Comparison of ENCODE assay signal across 8 mouse cellular contexts in genomic region chr2:157204366-157205218, GRCm38 (mm10). TPM values are rescaled to one million over a fixed set of nuclear protein-coding genes. Genes with fewer than 3 reads are reported as not detected.
A peak's percentile ranks its signal among the peaks of the same experiment; 100 is the strongest.
DNase-seq lines count a peak whose midpoint lies in the region; ATAC-seq lines count a peak whose summit lies in the region.

Gene Rbl1 (minus strand): TSS chr2:157204534.

- no peaks in the 10 kb centered on the region for H3K36me3 ChIP-seq in embryonic facial prominence, embryonic 14.5 days (ENCODE audit: control insufficient read depth, insufficient read depth, low read length)
- no peaks in the 10 kb centered on the region; the same call in 1 of the 2 replicates for H3K36me3 ChIP-seq in kidney, embryonic 14.5 days (ENCODE audit: control insufficient read depth, insufficient read depth, low read length)
- H3K36me3 ChIP-seq in limb, embryonic 15.5 days, result no peaks in the 10 kb centered on the region

- H3K9me3 ChIP-seq in embryonic facial prominence, embryonic 14.5 days (ENCODE audit: control insufficient read depth, low read length), result peaks cover 4% of the 10 kb centered on the region; the same call in 1 of the 2 replicates
- no peaks in the 10 kb centered on the region for H3K9me3 ChIP-seq in kidney, embryonic 14.5 days (ENCODE audit: control insufficient read depth, low read length)
- H3K9me3 ChIP-seq in limb, embryonic 15.5 days, result 0 out of 2 replicates have a peak, but pooled peaks cover 4% of the 10 kb centered on the region

- no peaks in the 10 kb centered on the region for H3K27me3 ChIP-seq in embryonic facial prominence, embryonic 14.5 days (replicated peaks; ENCODE audit: control insufficient read depth, insufficient read depth, low read length)
- H3K27me3 ChIP-seq in kidney, embryonic 14.5 days (ENCODE audit: control insufficient read depth, insufficient read depth, low read length), result no peaks in the 10 kb centered on the region
- no peaks in the 10 kb centered on the region for H3K27me3 ChIP-seq in limb, embryonic 15.5 days

- H3K4me3 ChIP-seq in embryonic facial prominence, embryonic 14.5 days (ENCODE audit: low read depth, low read length), result peak within 1 kb of the TSS; percentile 75
- H3K4me3 ChIP-seq in kidney, embryonic 14.5 days (ENCODE audit: low read length), result peak within 1 kb of the TSS; percentile 75
- H3K4me3 ChIP-seq in limb, embryonic 15.5 days, result peak within 1 kb of the TSS; percentile 82

- peak; percentile 89 for ATAC-seq in embryonic facial prominence, embryonic 14.5 days (ENCODE audit: low read depth)
- peak; percentile 85 for ATAC-seq in kidney, embryonic 14.5 days (ENCODE audit: low FRiP score, low TSS enrichment)
- peak; percentile 86 for ATAC-seq in limb, embryonic 15.5 days (ENCODE audit: insufficient number of reproducible peaks, low FRiP score, low TSS enrichment, low read depth)

- 1% methylated on average over 64 of the region's 73 CpGs for WGBS in embryonic facial prominence, embryonic 14.5 days
- WGBS in kidney, embryonic 14.5 days, result under 1% methylated on average over 72 of the region's 73 CpGs
- under 1% methylated on average over 73 of the region's 73 CpGs for WGBS in limb, embryonic 15.5 days

- H3K9ac ChIP-seq in embryonic facial prominence, embryonic 14.5 days (ENCODE audit: low read depth, low read length), result peak within 1 kb of the TSS; percentile 93
- peak within 1 kb of the TSS; percentile 94 for H3K9ac ChIP-seq in kidney, embryonic 14.5 days (ENCODE audit: low read depth, low read length)
- H3K9ac ChIP-seq in limb, embryonic 15.5 days, result peak within 1 kb of the TSS; percentile 90

- H3K4me2 ChIP-seq in embryonic facial prominence, embryonic 14.5 days (ENCODE audit: low read depth, low read length), result peak within 1 kb of the TSS; percentile 66
- peak within 1 kb of the TSS; percentile 72 for H3K4me2 ChIP-seq in kidney, embryonic 14.5 days (replicated peaks; ENCODE audit: low read depth, low read length)
- H3K4me2 ChIP-seq in limb, embryonic 15.5 days, result peak within 1 kb of the TSS; percentile 71

- no peaks in the 10 kb centered on the region; the same call in 1 of the 2 replicates for H3K4me1 ChIP-seq in embryonic facial prominence, embryonic 14.5 days (ENCODE audit: control insufficient read depth, insufficient read depth, low read length)
- 0 out of 2 replicates have a peak, but pooled peaks cover 4% of the 10 kb centered on the region for H3K4me1 ChIP-seq in kidney, embryonic 14.5 days (ENCODE audit: control insufficient read depth, insufficient read depth, low read length)
- 0 out of 2 replicates have a peak, but pooled peaks cover 8% of the 10 kb centered on the region for H3K4me1 ChIP-seq in limb, embryonic 15.5 days

- peak within 1 kb of the TSS; percentile 98 for H3K27ac ChIP-seq in embryonic facial prominence, embryonic 14.5 days (replicated peaks; ENCODE audit: low read depth, low read length)
- H3K27ac ChIP-seq in kidney, embryonic 14.5 days (ENCODE audit: low read depth, low read length), result peak within 1 kb of the TSS; percentile 99
- H3K27ac ChIP-seq in limb, embryonic 15.5 days, result peak within 1 kb of the TSS; percentile 98

- DNase-seq in 3T3-L1 (ENCODE audit: low read depth, low spot score), result peak; percentile 90
- peak; percentile 79 to 83 for DNase-seq in adrenal gland, postnatal 4 days (ENCODE audit: low spot score in 2 of 2)
- DNase-seq in embryonic facial prominence, embryonic 14.5 days (ENCODE audit: low spot score), result peak; percentile 98
- peak; percentile 81 to 87 for DNase-seq in heart, adult 9 months (ENCODE audit: low spot score in 2 of 2)
- DNase-seq in monocyte, adult 2 months (ENCODE audit: low read depth in 1 of 2, low spot score in 2 of 2), result peak; percentile 68 to 74
- DNase-seq in spleen, postnatal 36 days (ENCODE audit: low spot score in 2 of 2), result peak; percentile 89 to 92

RNA-seq across cellular contexts. Expression of gene Rbl1, which starts in this region (rescaled TPM):
- total RNA-seq in adrenal gland, postnatal 4 days (2021), result 10 to 100 TPM; 18.1 to 20.3 TPM
- 16.1 and 17.7 TPM in 2 replicates for polyA plus RNA-seq in embryonic facial prominence, embryonic 14.5 days (2014; fragmentation: Nextera tagmentation; extraction: Ambion mirVana)
- polyA plus RNA-seq in kidney, embryonic 14.5 days (2014; fragmentation: Nextera tagmentation; extraction: Ambion mirVana), result 26.7 and 29.7 TPM in 2 replicates
- 17.3 and 18.0 TPM in 2 replicates for polyA plus RNA-seq in limb, embryonic 15.5 days (2015; fragmentation: Nextera tagmentation; extraction: Ambion mirVana)

Comparison
In these comparisons a context has a peak if more than half of its experiments do, and no peak if none do; other contexts are left out.
1. Peak in every context shown above with its lines: DNase-seq, ATAC-seq, H3K4me3 ChIP-seq and H3K27ac ChIP-seq.